Mouse (Mus musculus) spleen, adult 2 months (tissue): ENCODE measurements at regions not wholly inside any gene's neighbourhood (a gene's known extent, or its start where the extent isn't known, plus 50 kb on each side); places are given as distances from the start of the nearest gene placed in this dataset.

Experiments
- DNase-seq, 2 experiments: peaks; one replicate each; pipeline versions ENCODE4 v3.0.0 to v3.0.0-alpha.2; 2012 to 2021; ENCODE audit warnings: low spot score in 2 of 2, low read depth in 1 of 2
- H3K27ac ChIP-seq: fragments of 200-500 bp; 2 replicates; pipeline ENCODE4 v1.5.1; 2012; ENCODE audit warnings: low read length, inconsistent platforms; ENCODE audit not compliant: insufficient read depth
- H3K27me3 ChIP-seq: fragments of 200-500 bp; 2 replicates; pipeline ENCODE4 v1.6.1; 2012; ENCODE audit warnings: mild to moderate bottlenecking, moderate library complexity, low read length, inconsistent platforms; ENCODE audit not compliant: control insufficient read depth, insufficient read depth
- H3K36me3 ChIP-seq: fragments of 200-500 bp; 2 replicates; pipeline ENCODE4 v1.6.1; 2012; ENCODE audit warnings: mild to moderate bottlenecking, low read length, inconsistent platforms; ENCODE audit not compliant: control insufficient read depth, insufficient read depth
- H3K4me1 ChIP-seq: fragments of 200-500 bp; 2 replicates; pipeline ENCODE4 v1.6.1; 2011; ENCODE audit warnings: inconsistent platforms; ENCODE audit not compliant: control insufficient read depth, insufficient read depth, insufficient read length
- H3K4me3 ChIP-seq: fragments of 200-500 bp; 2 replicates; pipeline ENCODE4 v1.5.1; 2011; ENCODE audit warnings: mild to moderate bottlenecking, inconsistent platforms; ENCODE audit not compliant: insufficient read depth, insufficient read length; ENCODE audit errors: extremely low read depth
- CTCF ChIP-seq: fragments of 200-500 bp; IDR thresholded peaks from 2 replicates; pipeline ENCODE4 v1.5.1; 2011; ENCODE audit warnings: mild to moderate bottlenecking, inconsistent platforms; ENCODE audit not compliant: insufficient read depth, insufficient read length, insufficient replicate concordance; ENCODE audit errors: extremely low read depth
- POLR2A ChIP-seq: fragments of 200-500 bp; IDR thresholded peaks from 2 replicates; pipeline ENCODE4 v1.6.1; 2011; ENCODE audit warnings: low read depth, low read length, inconsistent platforms
- WGBS: fragments of 180-500 bp; shearing (Covaris S2); methylation state at CpG from one replicate; pipeline ENCODE4 v1.1.7; 2018; 5-methylcytosine and 5-hydroxymethylcytosine counted together

DNA sequence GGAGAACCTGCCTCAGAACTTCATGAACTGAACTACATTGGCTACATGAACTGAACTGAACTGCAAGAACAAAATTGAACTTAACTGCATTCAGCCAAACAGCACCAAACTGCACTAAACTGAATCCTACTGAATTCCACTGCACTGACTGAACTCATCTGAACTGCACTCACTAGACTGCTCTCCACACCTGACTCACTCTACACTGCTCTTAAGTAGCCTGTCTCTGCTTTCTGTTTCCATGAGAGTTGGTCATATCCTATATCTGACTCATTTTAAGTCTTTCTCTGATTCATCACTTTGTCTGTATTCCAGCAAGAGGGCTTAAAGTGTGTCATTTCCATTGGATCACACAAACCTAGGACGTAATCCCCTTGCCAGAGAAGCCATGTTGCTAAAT lies 490.1 kb downstream of the Prdm13 start:
- TF ChIP-seq CTCF = no peak
- no peak for TF ChIP-seq POLR2A
- Histone ChIP-seq H3K4me3 (no peak overlapping the region), H3K27ac (no peak overlapping the region), H3K4me1 (no peaks in the 10 kb centered on the region), H3K27me3 (no peaks in the 10 kb centered on the region), H3K36me3 (no peaks in the 10 kb centered on the region)
- WGBS = 72% methylated on average over 1 of the region's 1 CpGs
- no peak for DNase-seq

DNA sequence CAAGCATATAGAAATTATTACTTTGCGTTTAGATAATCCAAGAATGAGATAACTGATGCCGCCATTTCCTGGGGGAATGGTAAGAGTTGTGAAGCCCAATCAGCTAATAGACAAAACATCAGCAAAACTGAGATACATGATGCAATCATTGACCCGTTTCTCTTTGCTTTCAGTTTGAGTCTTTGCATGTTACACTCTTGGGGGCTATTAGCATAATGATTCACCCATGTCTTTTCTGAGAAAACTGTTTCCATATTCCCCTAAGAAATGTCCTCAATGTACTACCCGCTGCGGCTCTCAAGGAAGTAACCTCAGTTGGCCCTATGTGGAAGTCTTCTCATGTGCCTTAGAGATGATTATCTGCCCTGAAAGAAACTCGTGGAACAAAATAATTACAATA lies 512.0 kb downstream of the Prdm13 start:
- H3K27ac ChIP-seq = no peak overlapping the region
- 68% methylated on average over 6 of the region's 6 CpGs for WGBS
- H3K36me3 ChIP-seq = no peaks in the 10 kb centered on the region
- no peak overlapping the region for H3K4me3 ChIP-seq
- no peaks in the 10 kb centered on the region for H3K27me3 ChIP-seq
- H3K4me1 ChIP-seq = no peaks in the 10 kb centered on the region
- DNase-seq = no peak
- TF ChIP-seq POLR2A (no peak), CTCF (no peak)

- TF ChIP-seq CTCF = no peak
- TF ChIP-seq POLR2A = no peak
- WGBS = 90% methylated on average over 1 of the region's 1 CpGs
- H3K4me1 ChIP-seq = no peaks in the 10 kb centered on the region
- DNase-seq = no peak
- no peak overlapping the region for H3K4me3 ChIP-seq
- no peaks in the 10 kb centered on the region for H3K27me3 ChIP-seq
- no peak overlapping the region for H3K27ac ChIP-seq
- no peaks in the 10 kb centered on the region for H3K36me3 ChIP-seq
Observed at GRCm38 (mm10) chr4:21173019-21173418, 512.7 kb downstream of the Prdm13 start.

DNA sequence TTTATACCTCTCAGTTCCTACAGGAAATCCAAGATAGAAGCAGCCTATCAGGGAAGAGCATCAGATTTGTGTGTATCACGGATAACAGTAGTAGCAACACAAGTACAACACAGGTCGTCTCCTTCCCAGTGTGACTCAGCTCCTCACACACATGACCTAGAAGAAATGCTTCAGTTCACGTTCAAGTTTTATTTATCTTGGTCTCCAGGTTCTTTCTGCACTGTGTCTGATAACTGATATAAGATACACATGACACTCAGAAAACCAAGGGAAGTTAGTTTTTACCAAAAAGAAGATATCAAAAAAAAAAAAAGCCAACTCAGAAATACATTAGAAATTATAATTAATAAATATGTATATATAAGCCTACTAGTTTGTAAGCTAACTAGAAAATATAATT lies 515.0 kb downstream of the Prdm13 start:
- no peaks in the 10 kb centered on the region for H3K27me3 ChIP-seq
- WGBS = 68% methylated on average over 3 of the region's 3 CpGs
- TF ChIP-seq CTCF (no peak), POLR2A (no peak)
- no peak for DNase-seq
- H3K27ac ChIP-seq = no peak overlapping the region
- no peaks in the 10 kb centered on the region for H3K36me3 ChIP-seq
- no peaks in the 10 kb centered on the region for H3K4me1 ChIP-seq
- H3K4me3 ChIP-seq = no peak overlapping the region

- no peak overlapping the region for H3K4me3 ChIP-seq
- H3K27ac ChIP-seq = no peak overlapping the region
- DNase-seq = no peak
- no peak for TF ChIP-seq CTCF
- no peak for TF ChIP-seq POLR2A
- H3K36me3 ChIP-seq = no peaks in the 10 kb centered on the region
- H3K27me3 ChIP-seq = no peaks in the 10 kb centered on the region
- no peaks in the 10 kb centered on the region for H3K4me1 ChIP-seq
Observed at GRCm38 (mm10) chr4:21162124-21162523, 523.6 kb downstream of the Prdm13 start.

DNA sequence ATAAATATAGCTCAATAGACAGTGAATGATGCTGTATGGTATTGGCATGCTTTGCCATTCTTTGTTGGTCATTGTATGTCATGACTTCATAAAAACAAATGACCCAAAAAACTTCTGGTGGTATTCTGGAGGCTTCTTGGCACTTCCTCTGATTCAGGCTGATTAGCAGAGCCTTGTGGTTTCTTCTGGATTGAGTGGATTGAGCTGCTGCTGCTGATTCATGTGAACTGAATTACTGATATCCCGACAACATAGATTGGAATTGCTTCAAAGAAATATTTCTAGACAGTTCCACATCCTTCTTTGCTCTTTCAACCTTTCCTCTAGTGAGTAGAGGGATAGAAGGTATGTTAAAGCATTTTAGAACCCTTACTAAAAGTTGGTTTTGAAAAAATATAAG lies 559.9 kb downstream of the Prdm13 start:
- 93% methylated on average over 1 of the region's 1 CpGs for WGBS
- H3K36me3 ChIP-seq = no peaks in the 10 kb centered on the region
- no peak for DNase-seq
- no peak overlapping the region for H3K4me3 ChIP-seq
- TF ChIP-seq POLR2A (no peak), CTCF (no peak)
- no peaks in the 10 kb centered on the region for H3K4me1 ChIP-seq
- H3K27me3 ChIP-seq = no peaks in the 10 kb centered on the region
- H3K27ac ChIP-seq = no peak overlapping the region

DNA sequence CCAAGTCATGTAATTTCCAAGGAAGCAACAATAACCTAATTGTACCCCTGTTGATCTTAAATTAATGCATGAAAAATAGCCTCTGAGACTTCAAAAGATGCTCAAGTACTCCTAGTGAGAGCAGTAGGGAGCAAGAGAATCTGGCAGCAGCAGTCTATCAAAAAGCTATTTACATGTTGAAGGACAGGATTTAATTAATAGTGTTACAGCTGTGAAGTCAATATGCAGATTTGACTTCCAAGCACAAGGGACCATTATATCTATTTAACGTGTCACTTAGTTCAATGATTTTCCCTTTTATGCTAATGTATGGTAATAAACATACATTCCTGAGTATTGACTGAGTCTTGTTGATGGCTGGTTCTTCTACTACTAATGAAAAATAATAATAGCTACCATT lies 590.0 kb downstream of the Prdm13 start:
- H3K36me3 ChIP-seq = no peaks in the 10 kb centered on the region
- TF ChIP-seq POLR2A (no peak), CTCF (no peak)
- no peak for DNase-seq
- WGBS = 93% methylated on average over 1 of the region's 1 CpGs
- H3K27ac ChIP-seq = no peak overlapping the region
- no peaks in the 10 kb centered on the region for H3K4me1 ChIP-seq
- no peak overlapping the region for H3K4me3 ChIP-seq
- no peaks in the 10 kb centered on the region for H3K27me3 ChIP-seq
